Mouse (Mus musculus) kidney, embryonic 15.5 days (tissue): ENCODE measurements around the gene Il16. TPM values are rescaled to one million over a fixed set of nuclear protein-coding genes. Genes with fewer than 3 reads are reported as not detected.

Source experiments
- ATAC-seq: fragments of 200-750 bp; cut with Nextera tagmentation; replicated peaks from 2 replicates; pipeline ENCODE4 v1.8.0; 2017; ENCODE audit warnings: moderate TSS enrichment; ENCODE audit not compliant: low FRiP score
- H3K27ac ChIP-seq: fragments of 300-500 bp; sonication (generic); 2 replicates; pipeline ENCODE4 v1.5.1; 2015; ENCODE audit warnings: mild to moderate bottlenecking, inconsistent platforms
- H3K27me3 ChIP-seq: fragments of 300-500 bp; sonication (generic); 2 replicates; pipeline ENCODE4 v1.6.1; 2015; ENCODE audit warnings: inconsistent platforms
- H3K36me3 ChIP-seq: fragments of 300-500 bp; sonication (generic); 2 replicates; pipeline ENCODE4 v1.6.1; 2015; ENCODE audit warnings: inconsistent platforms
- H3K4me1 ChIP-seq: fragments of 300-500 bp; sonication (generic); 2 replicates; pipeline ENCODE4 v1.6.1; 2015; ENCODE audit warnings: inconsistent platforms
- H3K4me2 ChIP-seq: fragments of 300-500 bp; sonication (generic); 2 replicates; pipeline ENCODE4 v1.6.1; 2015; ENCODE audit warnings: moderate library complexity, mild to moderate bottlenecking, inconsistent platforms
- H3K4me3 ChIP-seq: fragments of 300-500 bp; sonication (generic); replicated peaks from 2 replicates; pipeline ENCODE4 v1.5.1; 2015; ENCODE audit warnings: mild to moderate bottlenecking, inconsistent platforms
- H3K9ac ChIP-seq: fragments of 300-500 bp; sonication (generic); 2 replicates; pipeline ENCODE4 v1.6.1; 2015; ENCODE audit warnings: mild to moderate bottlenecking, inconsistent platforms
- H3K9me3 ChIP-seq: fragments of 300-500 bp; sonication (generic); replicated peaks from 2 replicates; pipeline ENCODE4 v1.6.1; 2016; ENCODE audit warnings: inconsistent platforms
- WGBS: fragments of 180-500 bp; shearing (Covaris S2); methylation state at CpG from one replicate; pipeline ENCODE4 v1.1.7; 2015; ENCODE audit warnings: mixed read lengths; 5-methylcytosine and 5-hydroxymethylcytosine counted together
- polyA plus RNA-seq: library from polyadenylated mRNA; unstranded; fragments of >200 nt; fragmentation: Nextera tagmentation; extraction: Ambion mirVana; gene quantifications from 2 replicates; pipeline ENCODE4 v1.2.1, GENCODE M21; 2015

Gene Il16
- polyA plus RNA-seq, 1 experiment from 2014 or later, result 4.0 TPM

- Histone ChIP-seq H3K9ac (no peak overlapping the region), H3K27ac (no peak overlapping the region), H3K4me3 (no peak overlapping the region), H3K4me2 (no peak overlapping the region), H3K36me3 (no peaks in the 10 kb centered on the region), H3K9me3 (no peaks in the 10 kb centered on the region), H3K27me3 (no peaks in the 10 kb centered on the region), H3K4me1 (peaks cover 11% of the 10 kb centered on the region)
- 96% methylated on average over 3 of the region's 3 CpGs for WGBS
- ATAC-seq, result no peak
Observed at GRCm38 (mm10) chr7:83615272-83615671, 130.3 kb downstream of the Il16 start.

GRCm38 (mm10) chr7:83611886-83612285 lies 133.6 kb downstream of the Il16 start:
- WGBS, result 72% methylated on average over 1 of the region's 1 CpGs
- no peak overlapping the region for H3K27ac ChIP-seq
- no peak for ATAC-seq
- no peak overlapping the region for H3K4me2 ChIP-seq
- no peak overlapping the region for H3K4me3 ChIP-seq
- no peak overlapping the region for H3K9ac ChIP-seq
- H3K4me1 ChIP-seq, result peaks cover 5% of the 10 kb centered on the region
- no peaks in the 10 kb centered on the region for H3K27me3 ChIP-seq
- no peaks in the 10 kb centered on the region for H3K9me3 ChIP-seq
- H3K36me3 ChIP-seq, result no peaks in the 10 kb centered on the region

GRCm38 (mm10) chr7:83609891-83610290 lies 135.6 kb downstream of the Il16 start:
- Histone ChIP-seq H3K36me3 (no peaks in the 10 kb centered on the region), H3K4me3 (no peak overlapping the region), H3K9ac (no peak overlapping the region), H3K4me1 (no peaks in the 10 kb centered on the region), H3K27me3 (no peaks in the 10 kb centered on the region), H3K4me2 (no peak overlapping the region), H3K27ac (no peak overlapping the region), H3K9me3 (no peaks in the 10 kb centered on the region)
- 95% methylated on average over 4 of the region's 4 CpGs for WGBS
- no peak for ATAC-seq

- H3K36me3 ChIP-seq, result no peaks in the 10 kb centered on the region
- WGBS, result 95% methylated on average over 2 of the region's 2 CpGs
- no peaks in the 10 kb centered on the region for H3K27me3 ChIP-seq
- H3K4me2 ChIP-seq, result no peak overlapping the region
- no peak overlapping the region for H3K27ac ChIP-seq
- no peak overlapping the region for H3K9ac ChIP-seq
- no peak overlapping the region for H3K4me3 ChIP-seq
- no peaks in the 10 kb centered on the region for H3K9me3 ChIP-seq
- ATAC-seq, result no peak
- no peaks in the 10 kb centered on the region for H3K4me1 ChIP-seq
Observed at GRCm38 (mm10) chr7:83606796-83607195, 138.7 kb downstream of the Il16 start.

GRCm38 (mm10) chr7:83604180-83604944 lies 141.2 kb downstream of the Il16 start:
- no peak for ATAC-seq
- H3K9ac ChIP-seq, result no peak overlapping the region
- H3K4me3 ChIP-seq, result no peak overlapping the region
- no peaks in the 10 kb centered on the region for H3K27me3 ChIP-seq
- WGBS, result 95% methylated on average over 7 of the region's 7 CpGs
- no peak overlapping the region for H3K4me2 ChIP-seq
- no peak overlapping the region for H3K27ac ChIP-seq
- no peaks in the 10 kb centered on the region for H3K4me1 ChIP-seq
- H3K9me3 ChIP-seq, result no peaks in the 10 kb centered on the region
- H3K36me3 ChIP-seq, result no peaks in the 10 kb centered on the region

GRCm38 (mm10) chr7:83599913-83600286 lies 145.6 kb downstream of the Il16 start:
- H3K4me1 ChIP-seq, result no peaks in the 10 kb centered on the region
- ATAC-seq, result no peak
- no peak overlapping the region for H3K27ac ChIP-seq
- H3K4me2 ChIP-seq, result no peak overlapping the region
- no peaks in the 10 kb centered on the region for H3K27me3 ChIP-seq
- no peak overlapping the region for H3K4me3 ChIP-seq
- WGBS, result 65% methylated on average over 8 of the region's 8 CpGs
- no peak overlapping the region for H3K9ac ChIP-seq
- no peaks in the 10 kb centered on the region for H3K9me3 ChIP-seq
- H3K36me3 ChIP-seq, result no peaks in the 10 kb centered on the region

- 88% methylated on average over 13 of the region's 13 CpGs for WGBS
- H3K36me3 ChIP-seq, result no peaks in the 10 kb centered on the region
- no peak for ATAC-seq
- H3K4me1 ChIP-seq, result no peaks in the 10 kb centered on the region
- H3K27ac ChIP-seq, result no peak overlapping the region
- H3K9ac ChIP-seq, result no peak overlapping the region
- H3K9me3 ChIP-seq, result no peaks in the 10 kb centered on the region
- H3K4me3 ChIP-seq, result no peak overlapping the region
- no peak overlapping the region for H3K4me2 ChIP-seq
- H3K27me3 ChIP-seq, result no peaks in the 10 kb centered on the region
Observed at GRCm38 (mm10) chr7:83598997-83599912, 146.3 kb downstream of the Il16 start.

GRCm38 (mm10) chr7:83597063-83597462 lies 148.5 kb downstream of the Il16 start:
- no peaks in the 10 kb centered on the region for H3K36me3 ChIP-seq
- H3K4me2 ChIP-seq, result no peak overlapping the region
- no peaks in the 10 kb centered on the region for H3K9me3 ChIP-seq
- H3K27ac ChIP-seq, result no peak overlapping the region
- WGBS, result 92% methylated on average over 3 of the region's 3 CpGs
- no peaks in the 10 kb centered on the region for H3K4me1 ChIP-seq
- H3K27me3 ChIP-seq, result no peaks in the 10 kb centered on the region
- no peak overlapping the region for H3K4me3 ChIP-seq
- H3K9ac ChIP-seq, result no peak overlapping the region
- ATAC-seq, result no peak

GRCm38 (mm10) chr7:83594056-83594455 lies 151.5 kb downstream of the Il16 start:
- H3K36me3 ChIP-seq, result no peaks in the 10 kb centered on the region
- H3K9ac ChIP-seq, result no peak overlapping the region
- H3K4me2 ChIP-seq, result no peak overlapping the region
- no peaks in the 10 kb centered on the region for H3K9me3 ChIP-seq
- no peak overlapping the region for H3K4me3 ChIP-seq
- whole genome bisulfite sequencing, result 76% methylated on average over 3 of the region's 3 CpGs
- no peaks in the 10 kb centered on the region for H3K4me1 ChIP-seq
- no peak for ATAC-seq
- no peak overlapping the region for H3K27ac ChIP-seq
- no peaks in the 10 kb centered on the region for H3K27me3 ChIP-seq

Other genes starting within 250 kb of the Il16 start
- gene Tmc3, start 160.8 kb downstream of the Il16 start, polyA plus RNA-seq, result 1.6 TPM in 2 replicates
- gene Stard5, start 113.8 kb downstream of the Il16 start, polyA plus RNA-seq, result 24.3 and 27.0 TPM in 2 replicates
- gene Cfap161, start 49.2 kb upstream of the Il16 start, polyA plus RNA-seq, result 0.17 TPM in 1 of 2 replicates, not detected in the other
- 10.4 and 11.0 TPM in 2 replicates for gene Tlnrd1, start 138.6 kb upstream of the Il16 start, polyA plus RNA-seq
- 115 and 119 TPM in 2 replicates for gene Mesd, start 138.7 kb upstream of the Il16 start, polyA plus RNA-seq